Mouse (Mus musculus): ENCODE measurements around the gene Slc13a4.

- TF ChIP-seq EP300 (IDR thresholded peaks at IDR 0.05; ENCODE audit: low read depth) (no peak), CTCF (IDR thresholded peaks at IDR 0.05; ENCODE audit: low read depth) (no peak)
Observed at GRCm38 (mm10) chr6:35333632-35334031, 25.7 kb upstream of the Slc13a4 start.

Measured in heart, postnatal 0 days (tissue).